Mouse (Mus musculus) left cerebral cortex, postnatal 10 days (tissue): ENCODE data around the gene Gm20721. TPM values are rescaled to one million over a fixed set of nuclear protein-coding genes. Genes with fewer than 3 reads are reported as not detected.
A peak's percentile ranks its signal among the peaks of the same experiment; 100 is the strongest.

Experiments
- DNase-seq, 2 experiments: peaks; one replicate each; pipeline ENCODE4 v3.0.0; 2021 to 2022; ENCODE audit warnings: low spot score in 2 of 2, mixed read lengths in 1 of 2; ENCODE audit errors: extremely low spot score in 1 of 2
- intact Hi-C: fragments of 180-260 bp; cut with DNase I; formaldehyde crosslinking; loops from one replicate; pipeline ENCODE4 v1.15.1; 2025
- total RNA-seq, 2 experiments: library from RNA; stranded (reverse); gene quantifications; 2 replicates each; pipeline ENCODE4 v1.2.3; 2021

Gm20721 gene
- total RNA-seq, 2 experiments from 2014 or later = 2.2 to 2.6 TPM

GRCm38 (mm10) chr2:174284011-174284410 lies 62.5 kb downstream of the Gm20721 start, which contains the start of gene Gnas:
Gnas (plus strand) TSS chr2:174284320.
- intact Hi-C loops = loop anchor here (5.0 to 10.0 kb wide), 2 partner anchors 697 to 1099 kb away; no protein-coding TSS in a partner anchor
- peak in 1 of 2 experiments; percentile 75 for DNase-seq

GRCm38 (mm10) chr2:174283341-174283740 lies 63.2 kb downstream of the Gm20721 start:
- intact Hi-C loops = loop anchor here (5.0 to 10.0 kb wide), 2 partner anchors 696 to 1099 kb away; no protein-coding TSS in a partner anchor
- DNase-seq = no peak

Other genes with a start within 250 kb of the Gm20721 start
- 10 to 100 TPM; 14.3 to 15.1 TPM for gene Npepl1, start 236.4 kb downstream of the Gm20721 start, total RNA-seq
- gene Gnas, start 62.4 kb downstream of the Gm20721 start, total RNA-seq = 1,000 to 10,000 TPM; 1,952 to 1,966 TPM
- 10 to 100 TPM; 56.6 to 59.1 TPM for gene Nelfcd, start 69.1 kb upstream of the Gm20721 start, total RNA-seq
- 10 to 100 TPM; 26.2 to 28.1 TPM for gene Ctsz, start 92.3 kb upstream of the Gm20721 start, total RNA-seq
- gene Tubb1, start 104.0 kb upstream of the Gm20721 start, total RNA-seq = not detected
- gene Atp5e, start 117.4 kb upstream of the Gm20721 start, total RNA-seq = 100 to 1,000 TPM; 368 to 383 TPM
- gene Prelid3b, start 126.4 kb upstream of the Gm20721 start, total RNA-seq = 10 to 100 TPM; 47.0 to 51.8 TPM